Mouse (Mus musculus): Measurements from ENCODE around the gene Serpinf2. TPM values are rescaled to one million over a fixed set of nuclear protein-coding genes. Genes with fewer than 3 reads are reported as not detected.

The Serpinf2 gene
- 0.95 and 1.9 TPM in 2 replicates for polyA plus RNA-seq (2012; rRNA removed)

GRCm38 (mm10) chr11:75439363-75439762 is at the start of gene Serpinf2:
Serpinf2 (minus strand) TSS chr11:75439591.

GRCm38 (mm10) chr11:75486601-75487285 is 47.4 kb upstream of the Serpinf2 start, which contains the start of gene Prpf8:
Prpf8 (plus strand) TSS chr11:75486816.

GRCm38 (mm10) chr11:75460844-75461742 is 21.7 kb upstream of the Serpinf2 start, which contains the start of gene Tlcd2:
Tlcd2 (plus strand) TSS chr11:75461715.

GRCm38 (mm10) chr11:75453991-75454930 is 14.9 kb upstream of the Serpinf2 start, which contains the start of gene Wdr81:
Wdr81 (minus strand) TSS chr11:75454717.

GRCm38 (mm10) chr11:75422013-75422792 is 17.2 kb downstream of the Serpinf2 start, which contains the start of gene Serpinf1:
Serpinf1 (minus strand) TSS chr11:75422701.

Other genes starting within 250 kb of the Serpinf2 start
- 63.7 and 64.0 TPM in 2 replicates for gene Dph1, start 248.3 kb downstream of the Serpinf2 start, polyA plus RNA-seq (2012; rRNA removed)
- gene Rtn4rl1, start 245.8 kb downstream of the Serpinf2 start, polyA plus RNA-seq (2012; rRNA removed) = 21.0 and 21.6 TPM in 2 replicates
- 23.3 and 26.9 TPM in 2 replicates for gene Rpa1, start 91.3 kb downstream of the Serpinf2 start, polyA plus RNA-seq (2012; rRNA removed)
- 5.8 and 6.2 TPM in 2 replicates for gene Smyd4, start 91.2 kb downstream of the Serpinf2 start, polyA plus RNA-seq (2012; rRNA removed)
- gene Serpinf1, start 16.9 kb downstream of the Serpinf2 start, polyA plus RNA-seq (2012; rRNA removed) = 367 and 447 TPM in 2 replicates
- gene Wdr81, start 15.1 kb upstream of the Serpinf2 start, polyA plus RNA-seq (2012; rRNA removed) = 23.6 and 26.6 TPM in 2 replicates
- 30.6 and 38.9 TPM in 2 replicates for gene Tlcd2, start 22.1 kb upstream of the Serpinf2 start, polyA plus RNA-seq (2012; rRNA removed)
- gene Prpf8, start 47.2 kb upstream of the Serpinf2 start, polyA plus RNA-seq (2012; rRNA removed) = 85.3 and 112 TPM in 2 replicates
- 3.0 and 3.9 TPM in 2 replicates for gene Rilp, start 70.5 kb upstream of the Serpinf2 start, polyA plus RNA-seq (2012; rRNA removed)
- 20.2 and 25.3 TPM in 2 replicates for gene Scarf1, start 73.9 kb upstream of the Serpinf2 start, polyA plus RNA-seq (2012; rRNA removed)
- gene Slc43a2, start 92.1 kb upstream of the Serpinf2 start, polyA plus RNA-seq (2012; rRNA removed) = 36.2 and 37.0 TPM in 2 replicates
- 48.4 and 54.3 TPM in 2 replicates for gene Pitpna, start 148.5 kb upstream of the Serpinf2 start, polyA plus RNA-seq (2012; rRNA removed)
- 48.6 and 66.3 TPM in 2 replicates for gene Inpp5k, start 191.4 kb upstream of the Serpinf2 start, polyA plus RNA-seq (2012; rRNA removed)
- 94.1 and 98.0 TPM in 2 replicates for gene Myo1c, start 210.9 kb upstream of the Serpinf2 start, polyA plus RNA-seq (2012; rRNA removed)
- 112 and 267 TPM in 2 replicates for gene Crk, start 239.7 kb upstream of the Serpinf2 start, polyA plus RNA-seq (2012; rRNA removed)

Measured in ovary, adult 2 months (tissue).